In the genomic region with DNA sequence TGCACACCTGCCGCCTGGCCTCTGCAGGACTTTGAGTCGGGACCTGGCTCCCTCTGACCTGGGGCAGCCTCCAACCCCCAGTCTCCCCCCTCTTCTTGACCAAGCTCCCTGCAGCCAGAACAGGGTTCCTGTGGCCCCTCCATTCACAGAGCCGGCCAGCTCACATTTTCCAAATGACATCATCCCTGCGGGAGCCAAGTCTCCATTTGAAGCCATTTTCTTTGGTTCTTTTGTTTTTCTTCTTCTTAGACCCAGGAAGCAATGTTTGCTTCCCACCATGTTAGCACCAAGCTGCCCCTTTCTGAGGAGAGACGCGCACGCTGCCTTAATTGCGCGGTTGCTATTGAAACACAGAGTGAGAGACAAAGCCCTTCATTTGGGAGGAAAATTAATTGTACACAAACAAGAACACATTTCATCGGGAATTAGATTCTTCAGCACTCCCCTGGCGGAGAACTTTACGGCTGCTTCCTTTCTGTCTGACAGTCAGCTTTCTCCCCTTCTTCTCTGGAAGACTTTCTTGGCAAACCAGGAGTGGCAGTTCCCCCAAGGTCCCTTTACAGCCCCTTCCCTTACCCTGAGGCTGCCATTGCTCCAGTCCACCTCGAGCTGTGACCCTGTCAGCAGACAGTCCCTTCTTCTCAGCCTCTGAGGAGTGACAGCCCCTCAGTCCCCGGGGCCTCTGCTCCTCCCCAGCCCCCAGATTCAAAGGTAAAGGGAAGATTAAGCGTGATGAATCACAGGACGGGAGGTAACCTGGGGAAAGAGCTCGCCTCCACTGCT, we compare ENCODE assay signal across 8 mouse cellular contexts.
DNase-seq lines count a peak whose midpoint lies in the region; ATAC-seq lines count a peak whose summit lies in the region.
"Not testable (repeated sequence)": the region's sequence is repeated elsewhere in the genome, so short reads cannot be mapped to it uniquely, and the experiment has no call there.

No protein-coding gene starts in this region.

- not testable (repeated sequence) for H3K9ac ChIP-seq in forebrain, embryonic 15.5 days (replicated peaks); hindbrain, embryonic 14.5 days
- 0 out of 2 replicates have a peak overlapping the region, but pooled peaks have one; percentile 15 for H3K9ac ChIP-seq in neural tube, embryonic 15.5 days (replicated peaks)

- not testable (repeated sequence) for H3K4me3 ChIP-seq in forebrain, embryonic 15.5 days; heart, embryonic 10.5 days; hindbrain, embryonic 14.5 days (replicated peaks; ENCODE audit: low read length); neural tube, embryonic 15.5 days (replicated peaks)

- H3K27me3 ChIP-seq in forebrain, embryonic 15.5 days: peaks cover 37% of the 10 kb centered on the region; the same call in 1 of the 2 replicates
- H3K27me3 ChIP-seq in heart, embryonic 10.5 days (ENCODE audit: insufficient read depth, poor library complexity, severe bottlenecking): 0 out of 2 replicates have a peak, but pooled peaks cover 10% of the 10 kb centered on the region
- not testable (repeated sequence) for H3K27me3 ChIP-seq in hindbrain, embryonic 14.5 days (ENCODE audit: control insufficient read depth, insufficient read depth, low read length); neural tube, embryonic 15.5 days (replicated peaks)

- H3K9me3 ChIP-seq in forebrain, embryonic 15.5 days; heart, embryonic 10.5 days; hindbrain, embryonic 14.5 days (ENCODE audit: control insufficient read depth, low read length); neural tube, embryonic 15.5 days (replicated peaks): not testable (repeated sequence)

- H3K36me3 ChIP-seq in forebrain, embryonic 15.5 days; heart, embryonic 10.5 days; hindbrain, embryonic 14.5 days (replicated peaks; ENCODE audit: control insufficient read depth, insufficient read depth); neural tube, embryonic 15.5 days: not testable (repeated sequence)

- 0% methylated on average over 14 of the region's 17 CpGs for WGBS in forebrain, embryonic 15.5 days
- 24% methylated on average over 15 of the region's 17 CpGs for whole genome bisulfite sequencing in heart, embryonic 10.5 days
- WGBS in hindbrain, embryonic 14.5 days: 2% methylated on average over 14 of the region's 17 CpGs
- 2% methylated on average over 14 of the region's 17 CpGs for WGBS in neural tube, embryonic 15.5 days

- H3K4me1 ChIP-seq in forebrain, embryonic 15.5 days: peaks cover 22% of the 10 kb centered on the region
- H3K4me1 ChIP-seq in heart, embryonic 10.5 days: peaks cover 65% of the 10 kb centered on the region
- H3K4me1 ChIP-seq in hindbrain, embryonic 14.5 days (replicated peaks; ENCODE audit: control insufficient read depth, insufficient read depth, low read length): peaks cover 27% of the 10 kb centered on the region
- peaks cover 47% of the 10 kb centered on the region for H3K4me1 ChIP-seq in neural tube, embryonic 15.5 days

- peak; percentile 81 for ATAC-seq in forebrain, embryonic 15.5 days (replicated peaks)
- ATAC-seq in hindbrain, embryonic 14.5 days (ENCODE audit: low FRiP score): peak; percentile 68; the same call in 1 of the 2 replicates
- ATAC-seq in neural tube, embryonic 15.5 days (ENCODE audit: low FRiP score): peak; percentile 53; the same call in 1 of the 2 replicates

- H3K4me2 ChIP-seq in forebrain, embryonic 15.5 days (replicated peaks): peak overlapping the region; percentile 30
- peak overlapping the region; percentile 31 for H3K4me2 ChIP-seq in hindbrain, embryonic 14.5 days (replicated peaks)
- peak overlapping the region; percentile 35 for H3K4me2 ChIP-seq in neural tube, embryonic 15.5 days

- H3K27ac ChIP-seq in forebrain, embryonic 15.5 days (replicated peaks): not testable (repeated sequence)
- H3K27ac ChIP-seq in heart, embryonic 10.5 days: peak overlapping the region; percentile 17
- peak overlapping the region; percentile 82 for H3K27ac ChIP-seq in hindbrain, embryonic 14.5 days
- peak overlapping the region; percentile 80 for H3K27ac ChIP-seq in neural tube, embryonic 15.5 days (replicated peaks)

- peak; percentile 53 for DNase-seq in 3T3-L1 (ENCODE audit: low read depth, low spot score)
- DNase-seq in cerebellum, postnatal 10 days: peak; percentile 41 to 49
- not testable (repeated sequence) for DNase-seq in heart, embryonic 10.5 days (ENCODE audit: low spot score)
- DNase-seq in hindbrain, embryonic 14.5 days (ENCODE audit: low spot score): peak; percentile 63
- DNase-seq in layer of hippocampus, postnatal 10 days (ENCODE audit: low spot score in 2 of 2): peak; percentile 50 to 56
- peak; percentile 12 for DNase-seq in lung, postnatal 25 days (ENCODE audit: low spot score)
